Mouse (Mus musculus): ENCODE measurements around the gene Rpl24. TPM values are rescaled to one million over a fixed set of nuclear protein-coding genes. Genes with fewer than 3 reads are reported as not detected.

Rpl24 gene
- polyA plus RNA-seq, 1 experiment: 40.5 TPM

DNA sequence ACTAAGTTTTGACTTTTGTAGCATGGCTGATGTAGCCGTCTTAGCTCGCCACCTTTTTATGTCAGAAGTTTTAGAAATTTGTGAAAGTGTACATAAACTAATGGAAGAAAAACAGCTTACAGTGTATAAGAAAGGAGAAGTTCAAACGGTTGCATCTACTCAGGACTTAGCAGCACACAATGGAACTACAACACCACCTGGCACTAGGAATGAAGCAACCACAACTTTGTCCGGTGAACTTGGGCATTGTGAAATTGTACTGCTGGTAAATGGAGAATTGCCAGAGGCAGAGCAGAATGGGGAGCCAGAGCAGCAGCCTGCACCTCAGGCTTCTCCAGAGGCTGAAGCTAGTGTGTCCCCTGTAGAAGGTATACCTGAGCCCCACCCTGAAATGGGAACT is 24.2 kb downstream of the Rpl24 start:
- Histone ChIP-seq H3K4me3 (ENCODE audit: low read depth, low read length) (no peak overlapping the region), H3K36me3 (ENCODE audit: control insufficient read depth, insufficient read depth, low read length) (peaks cover 36% of the 10 kb centered on the region), H3K27ac (ENCODE audit: insufficient read depth, low read depth, low read length) (no peak overlapping the region), H3K4me1 (ENCODE audit: control insufficient read depth, insufficient read depth, insufficient read length, low read length) (no peaks in the 10 kb centered on the region), H3K27me3 (ENCODE audit: control insufficient read depth, insufficient read depth, low read length) (no peaks in the 10 kb centered on the region)
- TF ChIP-seq CTCF (IDR thresholded peaks at IDR 0.05; ENCODE audit: extremely low read depth, insufficient read length, insufficient replicate concordance, low read depth, low read length) (no peak), POLR2A (IDR thresholded peaks at IDR 0.05; ENCODE audit: low read depth, low read length) (no peak)
- 84% methylated on average over 4 of the region's 4 CpGs for WGBS

- H3K4me3 ChIP-seq (ENCODE audit: low read depth, low read length): no peak overlapping the region
- no peaks in the 10 kb centered on the region for H3K4me1 ChIP-seq (ENCODE audit: control insufficient read depth, insufficient read depth, insufficient read length, low read length)
- 94% methylated on average over 2 of the region's 2 CpGs for WGBS
- no peak overlapping the region for H3K27ac ChIP-seq (ENCODE audit: insufficient read depth, low read depth, low read length)
- H3K27me3 ChIP-seq (ENCODE audit: control insufficient read depth, insufficient read depth, low read length): no peaks in the 10 kb centered on the region
- TF ChIP-seq POLR2A (IDR thresholded peaks at IDR 0.05; ENCODE audit: low read depth, low read length) (no peak), CTCF (IDR thresholded peaks at IDR 0.05; ENCODE audit: extremely low read depth, insufficient read length, insufficient replicate concordance, low read depth, low read length) (no peak)
- H3K36me3 ChIP-seq (ENCODE audit: control insufficient read depth, insufficient read depth, low read length): peaks cover 42% of the 10 kb centered on the region
These were observed 28.2 kb downstream of the Rpl24 start for GRCm38 (mm10) chr16:55994235-55994634.

DNA sequence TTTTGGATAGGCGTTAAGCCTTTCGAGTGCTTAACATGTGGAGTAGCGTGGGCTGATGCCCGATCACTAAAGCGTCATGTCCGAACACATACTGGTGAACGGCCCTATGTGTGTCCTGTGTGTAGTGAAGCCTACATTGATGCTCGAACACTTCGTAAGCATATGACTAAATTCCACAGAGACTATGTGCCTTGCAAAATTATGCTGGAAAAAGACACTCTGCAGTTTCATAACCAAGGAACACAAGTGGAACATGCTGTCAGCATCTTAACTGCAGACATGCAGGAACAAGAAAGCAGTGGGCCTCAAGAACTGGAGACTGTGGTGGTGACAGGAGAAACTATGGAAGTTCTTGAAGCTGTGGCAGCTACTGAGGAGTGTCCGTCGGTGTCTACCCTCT is 40.7 kb downstream of the Rpl24 start:
- TF ChIP-seq POLR2A (IDR thresholded peaks at IDR 0.05; ENCODE audit: low read depth, low read length) (no peak), CTCF (IDR thresholded peaks at IDR 0.05; ENCODE audit: extremely low read depth, insufficient read length, insufficient replicate concordance, low read depth, low read length) (no peak)
- no peak overlapping the region for H3K4me3 ChIP-seq (ENCODE audit: low read depth, low read length)
- no peaks in the 10 kb centered on the region for H3K27me3 ChIP-seq (ENCODE audit: control insufficient read depth, insufficient read depth, low read length)
- H3K27ac ChIP-seq (ENCODE audit: insufficient read depth, low read depth, low read length): no peak overlapping the region
- WGBS: 94% methylated on average over 11 of the region's 11 CpGs
- H3K36me3 ChIP-seq (ENCODE audit: control insufficient read depth, insufficient read depth, low read length): peaks cover 38% of the 10 kb centered on the region
- no peaks in the 10 kb centered on the region for H3K4me1 ChIP-seq (ENCODE audit: control insufficient read depth, insufficient read depth, insufficient read length, low read length)

DNA sequence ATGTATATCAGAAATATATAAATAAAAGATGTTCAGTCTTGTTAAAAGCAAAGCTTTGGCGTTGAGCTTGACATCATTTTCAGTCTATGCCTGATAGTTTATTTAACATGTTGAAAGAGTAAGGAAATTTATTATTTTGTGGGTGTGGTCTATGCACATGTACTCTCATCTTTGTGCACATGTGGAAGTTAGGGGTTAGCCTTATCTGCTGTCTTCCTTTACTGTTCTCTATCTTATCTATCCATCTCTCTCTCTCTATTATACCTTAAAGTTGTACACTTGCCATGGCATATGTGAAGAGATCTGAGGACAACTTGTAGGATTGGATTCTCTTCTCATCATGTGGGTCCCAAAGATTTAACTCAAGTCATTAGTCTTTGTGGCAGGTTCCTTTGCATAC is 42.8 kb downstream of the Rpl24 start:
- Histone ChIP-seq H3K27me3 (ENCODE audit: control insufficient read depth, insufficient read depth, low read length) (no peaks in the 10 kb centered on the region), H3K27ac (ENCODE audit: insufficient read depth, low read depth, low read length) (no peak overlapping the region), H3K4me1 (ENCODE audit: control insufficient read depth, insufficient read depth, insufficient read length, low read length) (no peaks in the 10 kb centered on the region), H3K36me3 (ENCODE audit: control insufficient read depth, insufficient read depth, low read length) (peaks cover 32% of the 10 kb centered on the region), H3K4me3 (ENCODE audit: low read depth, low read length) (no peak overlapping the region)
- no peak for TF ChIP-seq CTCF (IDR thresholded peaks at IDR 0.05; ENCODE audit: extremely low read depth, insufficient read length, insufficient replicate concordance, low read depth, low read length)
- TF ChIP-seq POLR2A (IDR thresholded peaks at IDR 0.05; ENCODE audit: low read depth, low read length): no peak
- WGBS: 93% methylated on average over 1 of the region's 1 CpGs

GRCm38 (mm10) chr16:56012789-56013743 is 47.0 kb downstream of the Rpl24 start:
- no peaks in the 10 kb centered on the region for H3K4me1 ChIP-seq (ENCODE audit: control insufficient read depth, insufficient read depth, insufficient read length, low read length)
- peaks cover 20% of the 10 kb centered on the region for H3K36me3 ChIP-seq (ENCODE audit: control insufficient read depth, insufficient read depth, low read length)
- 91% methylated on average over 10 of the region's 10 CpGs for WGBS
- H3K27me3 ChIP-seq (ENCODE audit: control insufficient read depth, insufficient read depth, low read length): no peaks in the 10 kb centered on the region
- no peak overlapping the region for H3K27ac ChIP-seq (ENCODE audit: insufficient read depth, low read depth, low read length)
- H3K4me3 ChIP-seq (ENCODE audit: low read depth, low read length): no peak overlapping the region
- TF ChIP-seq CTCF (IDR thresholded peaks at IDR 0.05; ENCODE audit: extremely low read depth, insufficient read length, insufficient replicate concordance, low read depth, low read length): no peak
- no peak for TF ChIP-seq POLR2A (IDR thresholded peaks at IDR 0.05; ENCODE audit: low read depth, low read length)

DNA sequence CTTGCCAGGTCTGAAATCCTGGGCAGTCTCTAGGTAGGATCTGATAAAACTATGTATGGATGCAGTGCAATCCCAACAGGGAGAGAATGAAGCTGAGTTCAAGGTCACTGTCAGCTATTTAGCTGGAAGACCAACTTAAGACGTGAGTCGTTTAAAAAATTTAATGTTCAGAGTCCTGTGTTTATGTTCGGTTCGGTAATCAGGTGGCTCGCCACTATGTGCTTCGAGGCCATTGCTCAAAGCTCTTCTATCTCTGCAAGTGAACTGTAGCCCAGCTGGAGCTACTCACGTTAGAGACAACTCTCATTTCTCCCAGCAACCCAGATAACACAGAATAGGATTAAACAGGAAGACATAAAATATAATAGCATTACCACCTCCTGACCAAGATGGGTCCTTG is 48.0 kb downstream of the Rpl24 start:
- no peak overlapping the region for H3K4me3 ChIP-seq (ENCODE audit: low read depth, low read length)
- H3K4me1 ChIP-seq (ENCODE audit: control insufficient read depth, insufficient read depth, insufficient read length, low read length): no peaks in the 10 kb centered on the region
- 77% methylated on average over 7 of the region's 7 CpGs for WGBS
- H3K27me3 ChIP-seq (ENCODE audit: control insufficient read depth, insufficient read depth, low read length): no peaks in the 10 kb centered on the region
- H3K27ac ChIP-seq (ENCODE audit: insufficient read depth, low read depth, low read length): no peak overlapping the region
- peaks cover 28% of the 10 kb centered on the region for H3K36me3 ChIP-seq (ENCODE audit: control insufficient read depth, insufficient read depth, low read length)
- no peak for TF ChIP-seq POLR2A (IDR thresholded peaks at IDR 0.05; ENCODE audit: low read depth, low read length)
- TF ChIP-seq CTCF (IDR thresholded peaks at IDR 0.05; ENCODE audit: extremely low read depth, insufficient read length, insufficient replicate concordance, low read depth, low read length): no peak

DNA sequence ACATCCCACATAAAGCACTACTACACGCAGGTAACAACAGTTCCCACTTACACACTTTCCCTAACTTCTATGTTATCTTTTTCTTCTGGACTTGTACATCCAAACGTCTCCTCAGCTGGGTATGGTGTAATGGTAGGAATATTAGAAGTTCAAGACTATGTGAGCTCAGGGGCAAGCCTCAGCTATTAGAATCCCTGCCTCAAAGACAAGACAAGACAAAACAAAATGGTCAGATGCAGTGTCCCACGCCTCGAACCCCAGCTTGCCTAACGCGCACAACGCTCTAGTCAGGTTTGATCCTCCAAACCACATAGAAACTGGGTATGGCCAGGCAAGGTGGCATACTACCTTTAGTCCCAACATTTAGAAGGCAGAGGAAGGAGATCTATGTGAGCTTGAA is 53.6 kb downstream of the Rpl24 start:
- no peaks in the 10 kb centered on the region for H3K4me1 ChIP-seq (ENCODE audit: control insufficient read depth, insufficient read depth, insufficient read length, low read length)
- no peaks in the 10 kb centered on the region for H3K27me3 ChIP-seq (ENCODE audit: control insufficient read depth, insufficient read depth, low read length)
- TF ChIP-seq POLR2A (IDR thresholded peaks at IDR 0.05; ENCODE audit: low read depth, low read length) (no peak), CTCF (IDR thresholded peaks at IDR 0.05; ENCODE audit: extremely low read depth, insufficient read length, insufficient replicate concordance, low read depth, low read length) (no peak)
- H3K4me3 ChIP-seq (ENCODE audit: low read depth, low read length): no peak overlapping the region
- H3K36me3 ChIP-seq (ENCODE audit: control insufficient read depth, insufficient read depth, low read length): peaks cover 33% of the 10 kb centered on the region
- 92% methylated on average over 7 of the region's 7 CpGs for WGBS
- H3K27ac ChIP-seq (ENCODE audit: insufficient read depth, low read depth, low read length): no peak overlapping the region

Other genes with a start within 250 kb of the Rpl24 start
- gene Nfkbiz, start 127.4 kb upstream of the Rpl24 start, polyA plus RNA-seq (2012; rRNA removed): 38.6 and 53.2 TPM in 2 replicates
- 0.42 and 1.3 TPM in 2 replicates for gene Nxpe3, start 71.0 kb upstream of the Rpl24 start, polyA plus RNA-seq (2012; rRNA removed)
- 0.20 and 0.25 TPM in 2 replicates for gene Cep97, start 31.4 kb upstream of the Rpl24 start, polyA plus RNA-seq (2012; rRNA removed)
- 1.6 and 2.4 TPM in 2 replicates for gene Zbtb11, start 7.6 kb downstream of the Rpl24 start, polyA plus RNA-seq (2012; rRNA removed)
- gene Pcnp, start 63.5 kb downstream of the Rpl24 start, polyA plus RNA-seq (2012; rRNA removed): 1.1 and 2.9 TPM in 2 replicates
- 1.6 and 1.7 TPM in 2 replicates for gene Trmt10c, start 71.5 kb downstream of the Rpl24 start, polyA plus RNA-seq (2012; rRNA removed)
- 0.32 and 0.72 TPM in 2 replicates for gene Senp7, start 82.1 kb downstream of the Rpl24 start, polyA plus RNA-seq (2012; rRNA removed)
- gene Impg2, start 238.0 kb downstream of the Rpl24 start, polyA plus RNA-seq (2012; rRNA removed): 0.01 and 0.06 TPM in 2 replicates

Measured in small intestine, adult 2 months (tissue).